Comparison of ENCODE assay signal across 20 mouse cellular contexts in the genomic region with DNA sequence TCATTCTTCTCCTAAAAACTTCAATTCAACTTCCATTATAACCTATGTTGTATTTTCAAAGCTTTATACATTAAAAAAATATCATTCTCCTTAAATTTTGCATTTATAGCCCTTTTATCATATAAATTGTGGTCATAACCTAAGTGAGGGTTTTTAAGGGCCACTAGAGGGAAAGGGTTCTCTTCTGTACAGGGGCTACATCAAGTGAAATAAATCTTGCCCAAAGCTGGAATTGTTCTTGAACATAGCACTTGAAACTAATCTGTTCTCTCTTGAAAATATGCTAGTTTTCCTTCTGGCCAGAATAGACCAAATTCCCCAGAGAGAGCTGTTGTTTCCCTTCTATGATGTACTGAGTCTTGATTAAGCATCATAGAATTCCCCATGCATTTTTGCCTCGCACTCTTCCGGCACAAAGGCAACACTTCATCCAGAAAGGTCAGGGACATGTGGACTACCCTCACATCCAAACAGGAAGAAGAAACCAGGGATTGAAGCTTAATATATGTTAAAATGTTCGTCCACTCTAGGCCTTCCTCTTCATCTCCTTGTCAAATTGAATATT.
A peak's percentile ranks its signal among the peaks of the same experiment; 100 is the strongest.
DNase-seq lines count a peak whose midpoint lies in the region; ATAC-seq and TF ChIP-seq lines count a peak whose summit lies in the region.
"Had no signal": no experiment of that assay in that cellular context is flagged by ENCODE, and none has a peak within 500 bp of the region (broad histone marks: within the 10 kb centered on the region; RNA-seq: fewer than 3 reads in every experiment).

No protein-coding gene starts in this region.

- no peak overlapping the region for H3K4me3 ChIP-seq in heart, adult 2 months
- no peak overlapping the region for H3K4me3 ChIP-seq in lung, embryonic 14.5 days (ENCODE audit: low read depth, low read length)
- H3K4me3 ChIP-seq in lung, adult 2 months (replicated peaks; ENCODE audit: extremely low read depth, low read depth, low read length): no peak overlapping the region
- H3K4me3 ChIP-seq in hindbrain, postnatal 0 days (ENCODE audit: low read length): no peak overlapping the region
- H3K4me3 ChIP-seq: embryonic facial prominence, embryonic 10.5 days; erythroblast, embryonic 14.5 days; forebrain, embryonic 10.5 days; hindbrain, embryonic 15.5 days had no signal

- no peak overlapping the region for H3K9ac ChIP-seq in heart, adult 2 months (ENCODE audit: low read depth, low read length)
- H3K9ac ChIP-seq in lung, embryonic 14.5 days: no peak overlapping the region
- no peak overlapping the region for H3K9ac ChIP-seq in hindbrain, postnatal 0 days (replicated peaks; ENCODE audit: low read length)
- H3K9ac ChIP-seq: hindbrain, embryonic 15.5 days had no signal

- H3K36me3 ChIP-seq in heart, adult 2 months (ENCODE audit: control insufficient read depth, insufficient read depth, low read length): no peaks in the 10 kb centered on the region; the same call in 1 of the 2 replicates
- H3K36me3 ChIP-seq in lung, embryonic 14.5 days (ENCODE audit: insufficient read depth): no peaks in the 10 kb centered on the region
- H3K36me3 ChIP-seq in hindbrain, postnatal 0 days (ENCODE audit: insufficient read depth, low read length): no peaks in the 10 kb centered on the region
- H3K36me3 ChIP-seq: embryonic facial prominence, embryonic 10.5 days; forebrain, embryonic 10.5 days; hindbrain, embryonic 15.5 days had no signal

- H3K27ac ChIP-seq in heart, adult 2 months: no peak overlapping the region
- no peak overlapping the region for H3K27ac ChIP-seq in lung, embryonic 14.5 days (ENCODE audit: low read depth)
- H3K27ac ChIP-seq in hindbrain, postnatal 0 days: no peak overlapping the region
- H3K27ac ChIP-seq: embryonic facial prominence, embryonic 10.5 days; forebrain, embryonic 10.5 days; hindbrain, embryonic 15.5 days had no signal

- no peaks in the 10 kb centered on the region; the same call in 1 of the 2 replicates for H3K79me2 ChIP-seq in heart, adult 2 months (replicated peaks; ENCODE audit: control insufficient read depth, insufficient read depth, low read length)

- 38% methylated on average over 3 of the region's 3 CpGs for WGBS in heart, adult 2 months
- WGBS in lung, embryonic 14.5 days: 50% methylated on average over 3 of the region's 3 CpGs
- WGBS in lung, adult 2 months: 68% methylated on average over 3 of the region's 3 CpGs
- 88% methylated on average over 3 of the region's 3 CpGs for WGBS in hindbrain, postnatal 0 days

- intact Hi-C loops in heart, adult 2 months (cut with DNase I): loop anchor here (5.0 kb wide), 1 partner anchor 38 kb away; no protein-coding TSS in a partner anchor
- intact Hi-C loops in heart, postnatal 14 days (cut with DNase I): no loop called here

- no peak for DNase-seq in heart, adult 2 months
- no peak for DNase-seq in heart, postnatal 14 days
- DNase-seq in kidney, adult 9 months: peak; percentile 49
- DNase-seq in kidney, postnatal 25 days: no peak
- DNase-seq in lung, embryonic 14.5 days: peak; percentile 21
- no peak for DNase-seq in lung, adult 2 months
- DNase-seq in skeletal muscle tissue, adult 2 months (ENCODE audit: low read depth, low spot score): peak; percentile 22
- no peak for DNase-seq in hindbrain, postnatal 0 days (ENCODE audit: low spot score)
- DNase-seq: adrenal gland, adult 8-10 months; adrenal gland, postnatal 36 days; cerebellum, adult 2 months; cerebellum, postnatal 10 days; gastrocnemius, postnatal 10 days; heart, postnatal 10 days had no signal

- peaks cover 5% of the 10 kb centered on the region for H3K4me1 ChIP-seq in heart, adult 2 months (ENCODE audit: control insufficient read depth, insufficient read depth, low read length)
- H3K4me1 ChIP-seq in lung, embryonic 14.5 days (ENCODE audit: insufficient read depth): no peaks in the 10 kb centered on the region
- no peaks in the 10 kb centered on the region for H3K4me1 ChIP-seq in lung, adult 2 months (ENCODE audit: control insufficient read depth, insufficient read depth, low read length)
- 0 out of 2 replicates have a peak, but pooled peaks cover 7% of the 10 kb centered on the region for H3K4me1 ChIP-seq in hindbrain, postnatal 0 days (ENCODE audit: insufficient read depth, low read length)

- TF ChIP-seq POLR2A in heart, adult 2 months (IDR thresholded peaks at IDR 0.05; ENCODE audit: insufficient read depth, low read depth, low read length): no peak
- TF ChIP-seq POLR2A in lung, adult 2 months (IDR thresholded peaks at IDR 0.05; ENCODE audit: borderline replicate concordance, extremely low read depth, low read depth, low read length): no peak

- ATAC-seq in lung, embryonic 14.5 days (ENCODE audit: insufficient read depth): no peak
- ATAC-seq in hindbrain, postnatal 0 days: no peak
- ATAC-seq: forebrain, embryonic 14.5 days; inflammation-experienced regulatory T-cells, adult 6 months had no signal

- no peak for TF ChIP-seq EP300 in heart, adult 2 months (IDR thresholded peaks at IDR 0.05; ENCODE audit: insufficient read depth, low read depth, low read length)

- no peaks in the 10 kb centered on the region for H3K9me3 ChIP-seq in lung, embryonic 14.5 days (ENCODE audit: low read depth, low read length)
- no peaks in the 10 kb centered on the region for H3K9me3 ChIP-seq in hindbrain, postnatal 0 days (ENCODE audit: low read length)
- H3K9me3 ChIP-seq: embryonic facial prominence, embryonic 10.5 days; forebrain, embryonic 10.5 days; hindbrain, embryonic 15.5 days had no signal

- no peak overlapping the region for H3K4me2 ChIP-seq in lung, embryonic 14.5 days
- H3K4me2 ChIP-seq in hindbrain, postnatal 0 days (ENCODE audit: low read depth, low read length): no peak overlapping the region
- H3K4me2 ChIP-seq: hindbrain, embryonic 15.5 days had no signal

- H3K27me3 ChIP-seq in heart, adult 2 months (ENCODE audit: control insufficient read depth, insufficient read depth, low read length): no peaks in the 10 kb centered on the region
- H3K27me3 ChIP-seq in lung, embryonic 14.5 days (ENCODE audit: insufficient read depth, low read length): no peaks in the 10 kb centered on the region
- H3K27me3 ChIP-seq in hindbrain, postnatal 0 days (ENCODE audit: insufficient read depth, low read length): no peaks in the 10 kb centered on the region
- H3K27me3 ChIP-seq: hindbrain, embryonic 15.5 days had no signal

- 0 out of 2 replicates have a peak, but pooled peaks have one; percentile 5 for TF ChIP-seq CTCF in heart, adult 2 months (IDR thresholded peaks at IDR 0.05)
- no peak for TF ChIP-seq CTCF in lung, embryonic 14.5 days (IDR thresholded peaks at IDR 0.05; ENCODE audit: low read depth)
- no peak for TF ChIP-seq CTCF in lung, adult 2 months (IDR thresholded peaks at IDR 0.05; ENCODE audit: insufficient read depth, low read length)
- TF ChIP-seq CTCF in hindbrain, postnatal 0 days (IDR thresholded peaks at IDR 0.05; ENCODE audit: low read depth): no peak

Comparison
In these comparisons a context has a peak if more than half of its experiments do, and no peak if none do; other contexts are left out.
1. DNase-seq: peak in kidney, adult 9 months (single experiment), lung, embryonic 14.5 days (single experiment) and skeletal muscle tissue, adult 2 months (single experiment); none in heart, adult 2 months (0 of 2), heart, postnatal 14 days (0 of 2), kidney, postnatal 25 days (0 of 2), lung, adult 2 months (single experiment) and hindbrain, postnatal 0 days (single experiment).